Mouse (Mus musculus) mouse trophoblast stem cell (cell line): ENCODE results near the gene Rnf214.

ENCODE experiments used
- in situ Hi-C, 2 experiments: fragments of 300-500 bp; cut with MseI, MboI; formaldehyde crosslinking; loops; 2 replicates in 1 of 2; 3 replicates in 1 of 2; pipeline ENCODE4 v1.15.1; 2025

The Rnf214 gene

DNA sequence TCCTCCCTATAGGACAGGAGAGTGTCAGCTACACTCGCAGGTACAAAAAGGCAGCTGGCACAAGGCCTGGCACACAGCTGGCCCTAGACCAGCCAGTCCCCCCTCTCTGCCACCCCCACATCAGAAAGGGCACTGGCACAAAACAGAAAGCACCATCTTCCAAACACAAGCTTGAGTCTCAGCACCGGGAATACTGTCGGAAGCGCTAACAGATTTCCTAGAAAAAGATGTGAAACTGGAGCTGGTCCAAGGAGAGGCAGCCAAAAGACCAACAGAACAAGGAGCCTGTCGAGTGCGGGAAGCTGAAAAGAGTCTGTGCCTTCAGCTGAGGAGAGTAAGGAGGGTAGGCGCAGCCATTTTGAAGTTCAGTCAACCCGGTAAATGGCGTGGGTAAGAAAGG is 91.6 kb downstream of the Rnf214 start:
- in situ Hi-C loops: no loop called here
